Mouse (Mus musculus): ENCODE results near the gene Pdk2.

Pdk2 gene

GRCm38 (mm10) chr11:94986435-94986834, 54.7 kb downstream of the Pdk2 start:
- DNase-seq = no peak

DNA sequence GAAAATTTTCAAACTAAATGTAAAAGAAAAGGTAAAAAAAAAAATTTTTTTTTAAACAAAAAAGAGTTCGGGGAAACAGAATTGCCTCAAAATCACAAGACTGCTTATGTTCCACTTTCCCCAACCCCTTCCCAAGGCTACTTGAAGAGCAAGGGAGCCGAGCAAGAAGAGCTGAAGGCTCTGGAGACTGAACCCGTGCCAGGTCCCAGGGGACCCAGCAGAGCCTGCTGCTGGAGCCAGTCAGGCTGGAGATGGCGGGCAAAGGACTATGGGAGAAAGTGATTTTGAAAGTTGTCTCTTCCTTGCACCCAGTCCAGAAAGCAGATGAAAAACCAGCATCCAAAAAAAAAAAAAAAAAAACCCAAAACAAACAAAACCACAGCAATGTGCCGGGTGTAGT, 55.3 kb downstream of the Pdk2 start:
- DNase-seq = no peak

GRCm38 (mm10) chr11:94985140-94985539, 56.0 kb downstream of the Pdk2 start:
- DNase-seq = no peak

- no peak for DNase-seq
Observed at GRCm38 (mm10) chr11:94979462-94980179, 61.5 kb downstream of the Pdk2 start.

GRCm38 (mm10) chr11:94978947-94979346, 62.2 kb downstream of the Pdk2 start:
- peak; percentile 98 for DNase-seq

GRCm38 (mm10) chr11:94978178-94978915, 62.8 kb downstream of the Pdk2 start:
- no peak for DNase-seq

Measured in cerebellum, adult 11 months (tissue).